Mouse (Mus musculus) heart, embryonic 13.5 days (tissue): Measurements from ENCODE around the gene Nt5dc1. TPM values are rescaled to one million over a fixed set of nuclear protein-coding genes. Genes with fewer than 3 reads are reported as not detected.
A peak's percentile ranks its signal among the peaks of the same experiment; 100 is the strongest.
"Not testable (repeated sequence)": the region's sequence is repeated elsewhere in the genome, so short reads cannot be mapped to it uniquely, and the experiment has no call there.

Experiments
- ATAC-seq: fragments of 200-750 bp; cut with Nextera tagmentation; 2 replicates; pipeline ENCODE4 v1.8.0; 2017; ENCODE audit warnings: moderate TSS enrichment; ENCODE audit not compliant: insufficient number of reproducible peaks, low FRiP score, low TSS enrichment; ENCODE audit errors: extremely low read depth
- H3K27ac ChIP-seq: fragments of 300-500 bp; sonication (generic); replicated peaks from 2 replicates; pipeline ENCODE4 v1.5.1; 2015; ENCODE audit warnings: moderate library complexity, mild to moderate bottlenecking, inconsistent platforms
- H3K27me3 ChIP-seq: fragments of 300-500 bp; sonication (generic); replicated peaks from 2 replicates; pipeline ENCODE4 v1.6.1; 2015; ENCODE audit warnings: mild to moderate bottlenecking, inconsistent platforms
- H3K36me3 ChIP-seq: fragments of 300-500 bp; sonication (generic); 2 replicates; pipeline ENCODE4 v1.6.1; 2015; ENCODE audit warnings: mild to moderate bottlenecking, inconsistent platforms
- H3K4me1 ChIP-seq: fragments of 300-500 bp; sonication (generic); 2 replicates; pipeline ENCODE4 v1.6.1; 2015; ENCODE audit warnings: inconsistent platforms
- H3K4me2 ChIP-seq: fragments of 300-500 bp; sonication (generic); 2 replicates; pipeline ENCODE4 v1.6.1; 2015; ENCODE audit warnings: inconsistent platforms, mild to moderate bottlenecking, moderate library complexity
- H3K4me3 ChIP-seq: fragments of 300-500 bp; sonication (generic); 2 replicates; pipeline ENCODE4 v1.5.1; 2015; ENCODE audit warnings: moderate library complexity, mild to moderate bottlenecking, inconsistent platforms
- H3K9ac ChIP-seq: fragments of 300-500 bp; sonication (generic); 2 replicates; pipeline ENCODE4 v1.6.1; 2015; ENCODE audit warnings: inconsistent platforms, mild to moderate bottlenecking, moderate library complexity
- H3K9me3 ChIP-seq: fragments of 300-500 bp; sonication (generic); 2 replicates; pipeline ENCODE4 v1.6.1; 2016; ENCODE audit warnings: inconsistent platforms
- WGBS: fragments of 180-500 bp; shearing (Covaris S2); methylation state at CpG from one replicate; pipeline ENCODE4 v1.1.7; 2015; ENCODE audit warnings: mixed read lengths; 5-methylcytosine and 5-hydroxymethylcytosine counted together
- polyA plus RNA-seq: library from polyadenylated mRNA; unstranded; fragments of >200 nt; fragmentation: Nextera tagmentation; extraction: Ambion mirVana; gene quantifications from 2 replicates; pipeline ENCODE4 v1.2.1, GENCODE M21; 2015

Gene Nt5dc1
- polyA plus RNA-seq, 1 experiment from 2014 or later, result 5.6 TPM

GRCm38 (mm10) chr10:34280591-34281175, 137.7 kb downstream of the Nt5dc1 start:
- H3K9ac ChIP-seq, result peak overlapping the region; percentile 52; the same call in 1 of the 2 replicates
- 27% methylated on average over 13 of the region's 13 CpGs for WGBS

DNA sequence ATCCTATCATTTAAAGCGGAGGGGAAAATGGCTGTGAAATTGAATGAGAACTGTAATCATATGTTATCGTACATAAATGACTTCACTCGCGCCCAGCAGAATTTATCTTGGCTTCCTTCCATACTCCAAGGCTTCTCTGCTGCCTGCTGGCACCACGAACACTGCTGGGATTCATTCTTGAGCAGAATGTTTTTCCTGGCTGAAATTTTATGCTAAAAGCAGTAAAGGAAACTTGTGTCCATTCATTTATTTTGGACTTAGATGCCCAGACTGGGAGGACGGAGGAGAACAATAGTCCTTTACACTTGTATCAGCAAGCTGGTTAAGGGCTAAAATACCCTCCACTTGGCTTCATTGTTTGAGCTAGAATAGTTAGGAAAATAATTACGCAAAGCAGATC, 146.7 kb downstream of the Nt5dc1 start:
- H3K9me3 ChIP-seq, result no peaks in the 10 kb centered on the region
- H3K36me3 ChIP-seq, result no peaks in the 10 kb centered on the region
- 43% methylated on average over 7 of the region's 7 CpGs for WGBS
- peak overlapping the region; percentile 53 for H3K27ac ChIP-seq
- no peak overlapping the region for H3K9ac ChIP-seq
- no peak for ATAC-seq
- peak overlapping the region; percentile 19; the same call in 1 of the 2 replicates for H3K4me2 ChIP-seq
- H3K4me3 ChIP-seq, result no peak overlapping the region
- peaks cover 9% of the 10 kb centered on the region for H3K4me1 ChIP-seq
- H3K27me3 ChIP-seq, result no peaks in the 10 kb centered on the region

More at GRCm38 (mm10) chr10:34280591-34281175, 137.7 kb downstream of the Nt5dc1 start:
- Histone ChIP-seq H3K4me1 (peaks cover 27% of the 10 kb centered on the region), H3K36me3 (peaks cover 3% of the 10 kb centered on the region), H3K4me2 (peak overlapping the region; percentile 97), H3K9me3 (no peaks in the 10 kb centered on the region), H3K27ac (no peak overlapping the region), H3K4me3 (peak overlapping the region; percentile 97), H3K27me3 (no peaks in the 10 kb centered on the region)
- no peak for ATAC-seq

DNA sequence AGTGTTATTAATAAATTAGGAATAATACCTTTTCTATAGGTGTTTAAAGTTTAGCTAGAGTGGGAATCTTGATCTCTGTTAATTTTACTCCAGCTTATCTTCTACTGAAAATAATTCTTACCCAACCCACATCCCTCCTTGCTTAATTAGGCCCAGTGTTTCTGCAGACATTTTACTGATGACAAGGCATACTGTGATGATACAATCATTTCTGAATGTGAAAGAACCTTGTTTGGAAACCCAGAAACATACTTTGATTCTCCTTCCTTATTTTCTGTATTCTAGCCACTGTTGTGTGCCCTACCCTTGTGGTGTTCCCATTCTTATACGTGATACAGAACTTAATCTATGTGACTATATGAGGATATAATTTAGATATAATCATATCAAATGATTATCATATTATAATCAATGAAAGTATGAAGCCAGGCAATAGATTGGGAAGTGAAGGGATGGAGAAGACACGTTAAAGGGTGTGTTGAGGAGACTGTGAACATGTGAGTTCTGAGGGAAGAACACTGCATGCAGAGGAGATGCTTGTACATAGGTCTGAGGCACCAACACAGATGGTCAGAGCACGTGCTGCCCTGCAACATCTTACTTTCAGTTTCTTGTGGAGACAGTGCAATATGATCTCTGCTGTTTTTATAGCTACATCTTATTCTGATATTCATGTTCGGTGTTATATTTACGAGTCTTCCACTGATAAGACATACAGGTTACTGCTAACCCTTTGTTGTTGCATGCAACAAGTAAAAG, 150.9 kb downstream of the Nt5dc1 start:
- H3K4me2 ChIP-seq, result no peak overlapping the region
- no peaks in the 10 kb centered on the region for H3K36me3 ChIP-seq
- H3K4me1 ChIP-seq, result peaks cover 9% of the 10 kb centered on the region
- no peaks in the 10 kb centered on the region for H3K27me3 ChIP-seq
- no peak overlapping the region for H3K9ac ChIP-seq
- no peaks in the 10 kb centered on the region for H3K9me3 ChIP-seq
- H3K4me3 ChIP-seq, result no peak overlapping the region
- H3K27ac ChIP-seq, result no peak overlapping the region
- ATAC-seq, result no peak
- 67% methylated on average over 5 of the region's 5 CpGs for WGBS

- Histone ChIP-seq H3K27me3 (no peaks in the 10 kb centered on the region), H3K9ac (no peak overlapping the region), H3K36me3 (no peaks in the 10 kb centered on the region), H3K9me3 (no peaks in the 10 kb centered on the region), H3K27ac (no peak overlapping the region), H3K4me1 (no peaks in the 10 kb centered on the region), H3K4me2 (no peak overlapping the region), H3K4me3 (no peak overlapping the region)
- ATAC-seq, result no peak
- 77% methylated on average over 4 of the region's 4 CpGs for WGBS
These were observed 153.2 kb downstream of the Nt5dc1 start for GRCm38 (mm10) chr10:34265106-34265505.

GRCm38 (mm10) chr10:34252833-34253232, 165.5 kb downstream of the Nt5dc1 start:
- not testable (repeated sequence) for H3K36me3 ChIP-seq, H3K4me3 ChIP-seq, H3K27ac ChIP-seq, H3K4me1 ChIP-seq, H3K9me3 ChIP-seq, H3K27me3 ChIP-seq, ATAC-seq, H3K9ac ChIP-seq, H3K4me2 ChIP-seq
- WGBS, result 86% methylated on average over 9 of the region's 9 CpGs

DNA sequence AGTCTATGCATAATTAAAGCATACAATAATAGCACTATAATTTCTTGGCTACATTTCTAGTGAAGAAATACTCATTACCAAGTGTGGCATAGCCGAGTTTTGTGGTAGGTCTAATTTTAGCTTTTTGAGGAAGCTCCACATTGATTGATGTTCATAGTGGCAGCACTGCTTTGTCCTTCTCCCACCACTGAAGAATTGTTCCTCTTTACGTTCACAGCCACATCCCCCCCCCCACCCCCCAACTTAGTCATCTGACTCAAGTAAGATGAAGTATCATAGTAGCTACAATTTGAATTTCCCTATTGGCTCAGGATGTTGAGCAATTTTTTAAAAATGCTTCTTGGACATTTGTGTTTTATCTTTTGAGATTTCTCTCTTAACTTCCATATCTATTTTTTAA, 168.8 kb downstream of the Nt5dc1 start:
- no peak overlapping the region for H3K9ac ChIP-seq
- no peaks in the 10 kb centered on the region for H3K9me3 ChIP-seq
- 0 out of 2 replicates have a peak, but pooled peaks cover 4% of the 10 kb centered on the region for H3K4me1 ChIP-seq
- no peak for ATAC-seq
- no peaks in the 10 kb centered on the region for H3K36me3 ChIP-seq
- no peak overlapping the region for H3K4me3 ChIP-seq
- WGBS, result 36% methylated on average over 2 of the region's 2 CpGs
- no peaks in the 10 kb centered on the region for H3K27me3 ChIP-seq
- H3K4me2 ChIP-seq, result no peak overlapping the region
- no peak overlapping the region for H3K27ac ChIP-seq

GRCm38 (mm10) chr10:34247757-34248156, 170.6 kb downstream of the Nt5dc1 start:
- 54% methylated on average over 3 of the region's 3 CpGs for WGBS
- Histone ChIP-seq H3K27me3 (no peaks in the 10 kb centered on the region), H3K36me3 (no peaks in the 10 kb centered on the region), H3K4me3 (no peak overlapping the region), H3K27ac (peak overlapping the region; percentile 25; the same call in 1 of the 2 replicates), H3K9me3 (no peaks in the 10 kb centered on the region), H3K4me2 (no peak overlapping the region), H3K4me1 (0 out of 2 replicates have a peak, but pooled peaks cover 4% of the 10 kb centered on the region), H3K9ac (no peak overlapping the region)
- ATAC-seq, result no peak

DNA sequence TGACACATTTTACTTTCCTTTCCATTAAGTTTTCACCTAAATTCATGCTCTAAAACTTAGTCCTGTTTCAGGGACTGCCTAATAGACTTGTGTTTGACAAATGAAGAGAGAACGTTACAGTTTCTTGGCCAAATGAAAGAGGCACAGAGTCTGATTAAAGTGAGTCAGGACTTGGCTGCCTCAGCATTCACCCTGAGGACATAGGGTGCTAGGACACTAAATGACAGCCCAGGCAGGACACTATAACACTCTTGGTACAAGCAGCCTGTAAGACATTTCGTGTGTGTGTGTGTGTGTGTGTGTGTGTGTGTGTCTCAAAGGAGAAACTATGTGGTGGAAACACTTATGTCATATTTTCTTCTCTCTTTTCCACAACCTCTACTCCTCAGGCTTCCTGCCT, 172.2 kb downstream of the Nt5dc1 start:
- H3K9me3 ChIP-seq, result no peaks in the 10 kb centered on the region

DNA sequence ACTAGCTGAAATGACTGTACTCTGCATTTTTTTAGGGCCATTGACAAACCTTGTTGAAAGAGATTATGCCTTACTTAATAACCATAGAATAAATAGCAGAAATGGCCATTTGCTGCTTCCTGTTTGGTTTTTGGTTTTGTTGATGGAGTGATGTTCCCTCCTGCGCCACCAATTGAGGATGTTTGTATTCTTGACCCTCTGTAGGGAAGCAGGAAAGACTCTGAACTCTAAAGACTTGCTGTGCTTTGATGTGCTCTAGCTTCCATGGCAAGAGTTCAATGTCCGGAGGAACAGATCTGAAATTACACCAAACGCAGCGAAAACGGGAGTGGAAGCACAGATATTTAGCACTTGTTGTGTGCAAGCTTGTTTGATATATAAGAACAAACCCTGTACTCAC, 173.6 kb downstream of the Nt5dc1 start:
- H3K4me2 ChIP-seq, result no peak overlapping the region
- H3K27me3 ChIP-seq, result no peaks in the 10 kb centered on the region
- no peak overlapping the region for H3K9ac ChIP-seq
- no peak overlapping the region for H3K27ac ChIP-seq
- no peaks in the 10 kb centered on the region for H3K9me3 ChIP-seq
- no peaks in the 10 kb centered on the region for H3K36me3 ChIP-seq
- 72% methylated on average over 5 of the region's 5 CpGs for WGBS
- H3K4me3 ChIP-seq, result no peak overlapping the region
- H3K4me1 ChIP-seq, result 0 out of 2 replicates have a peak, but pooled peaks cover 4% of the 10 kb centered on the region
- ATAC-seq, result no peak

More for the DNA sequence above, 172.2 kb downstream of the Nt5dc1 start:
- H3K27me3 ChIP-seq, result no peaks in the 10 kb centered on the region
- H3K9ac ChIP-seq, result no peak overlapping the region
- H3K4me3 ChIP-seq, result no peak overlapping the region
- 59% methylated on average over 2 of the region's 2 CpGs for WGBS
- H3K27ac ChIP-seq, result no peak overlapping the region
- H3K36me3 ChIP-seq, result no peaks in the 10 kb centered on the region
- H3K4me2 ChIP-seq, result no peak overlapping the region
- no peak; the same call in 1 of the 2 replicates for ATAC-seq
- 0 out of 2 replicates have a peak, but pooled peaks cover 4% of the 10 kb centered on the region for H3K4me1 ChIP-seq

DNA sequence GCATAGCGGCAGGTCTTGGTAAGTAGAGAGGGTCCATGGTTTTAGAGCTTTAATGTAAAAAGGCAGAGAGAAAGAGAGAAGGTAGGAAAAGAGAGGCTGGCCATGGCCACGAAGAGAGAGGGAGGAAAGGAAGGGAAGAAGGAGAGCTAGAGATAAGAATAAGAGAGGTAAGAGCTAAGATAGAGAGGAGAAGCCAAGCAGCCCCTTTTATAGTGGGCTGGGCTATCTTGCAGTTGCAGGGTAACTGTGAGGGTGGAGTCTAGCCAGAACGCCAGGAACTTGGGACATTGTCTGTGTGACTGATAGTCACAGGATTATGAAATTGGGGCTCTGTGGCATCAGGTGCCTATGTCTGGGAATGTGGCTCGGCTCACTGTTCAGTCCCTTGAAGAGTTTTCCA, 179.8 kb downstream of the Nt5dc1 start:
- peaks cover 4% of the 10 kb centered on the region; the same call in 1 of the 2 replicates for H3K4me1 ChIP-seq
- H3K27ac ChIP-seq, result no peak overlapping the region
- no peak overlapping the region for H3K4me3 ChIP-seq
- H3K27me3 ChIP-seq, result no peaks in the 10 kb centered on the region
- no peaks in the 10 kb centered on the region for H3K36me3 ChIP-seq
- H3K4me2 ChIP-seq, result no peak overlapping the region
- no peaks in the 10 kb centered on the region for H3K9me3 ChIP-seq
- WGBS, result 52% methylated on average over 4 of the region's 4 CpGs
- no peak overlapping the region for H3K9ac ChIP-seq
- ATAC-seq, result no peak
